Mouse (Mus musculus): Measurements from ENCODE around the gene Crhr1. TPM values are rescaled to one million over a fixed set of nuclear protein-coding genes. Genes with fewer than 3 reads are reported as not detected.
A peak's percentile ranks its signal among the peaks of the same experiment; 100 is the strongest.

Crhr1 gene
- total RNA-seq (2014; rRNA removed) (16.7 and 23.3 TPM in 2 replicates), polyA plus RNA-seq (2015; fragmentation: Nextera tagmentation; extraction: Ambion mirVana) (6.4 and 6.9 TPM in 2 replicates)

- under 1% methylated on average over 69 of the region's 80 CpGs for WGBS
- DNase-seq (peak; percentile 61), ATAC-seq (peak; percentile 78)
- Histone ChIP-seq H3K27ac (ENCODE audit: low read depth, low read length) (peak within 1 kb of the TSS; percentile 57; the same call in 1 of the 2 replicates), H3K27me3 (ENCODE audit: insufficient read depth, low read length) (peaks cover 16% of the 10 kb centered on the region), H3K4me1 (ENCODE audit: insufficient read depth) (0 out of 2 replicates have a peak, but pooled peaks cover 4% of the 10 kb centered on the region), H3K4me2 (ENCODE audit: low read depth) (peak within 1 kb of the TSS; percentile 94), H3K4me3 (ENCODE audit: low read depth, low read length) (peak within 1 kb of the TSS; percentile 62), H3K36me3 (ENCODE audit: insufficient read depth) (no peaks in the 10 kb centered on the region), H3K9me3 (ENCODE audit: low read length) (no peaks in the 10 kb centered on the region), H3K9ac (peak within 1 kb of the TSS; percentile 76)
- no peak for TF ChIP-seq CTCF (IDR thresholded peaks at IDR 0.05; ENCODE audit: low read depth)
Observed at GRCm38 (mm10) chr11:104132580-104133441, at the start of gene Crhr1. Crhr1 (plus strand) TSS chr11:104132855.

GRCm38 (mm10) chr11:104083248-104083647, 49.4 kb upstream of the Crhr1 start:
- TF ChIP-seq CTCF (IDR thresholded peaks at IDR 0.05; ENCODE audit: low read depth) = no peak
- no peak for ATAC-seq
- no peaks in the 10 kb centered on the region for H3K4me1 ChIP-seq (ENCODE audit: insufficient read depth)
- H3K36me3 ChIP-seq (ENCODE audit: insufficient read depth) = no peaks in the 10 kb centered on the region
- DNase-seq = no peak
- H3K9ac ChIP-seq = no peak overlapping the region
- H3K9me3 ChIP-seq (ENCODE audit: low read length) = no peaks in the 10 kb centered on the region
- no peaks in the 10 kb centered on the region for H3K27me3 ChIP-seq (ENCODE audit: insufficient read depth, low read length)
- H3K4me2 ChIP-seq (ENCODE audit: low read depth) = no peak overlapping the region
- no peak overlapping the region for H3K27ac ChIP-seq (ENCODE audit: low read depth, low read length)
- 72% methylated on average over 7 of the region's 7 CpGs for WGBS
- H3K4me3 ChIP-seq (ENCODE audit: low read depth, low read length) = no peak overlapping the region

- no peaks in the 10 kb centered on the region for H3K4me1 ChIP-seq (ENCODE audit: insufficient read depth)
- H3K27ac ChIP-seq (ENCODE audit: low read depth, low read length) = no peak overlapping the region
- ATAC-seq = no peak
Observed at GRCm38 (mm10) chr11:104083716-104084115, 48.9 kb upstream of the Crhr1 start.

GRCm38 (mm10) chr11:104088519-104088918, 44.1 kb upstream of the Crhr1 start:
- peak; percentile 46 for DNase-seq

More at GRCm38 (mm10) chr11:104083716-104084115, 48.9 kb upstream of the Crhr1 start:
- 66% methylated on average over 6 of the region's 6 CpGs for WGBS
- DNase-seq = no peak
- no peak for TF ChIP-seq CTCF (IDR thresholded peaks at IDR 0.05; ENCODE audit: low read depth)
- H3K36me3 ChIP-seq (ENCODE audit: insufficient read depth) = no peaks in the 10 kb centered on the region
- H3K27me3 ChIP-seq (ENCODE audit: insufficient read depth, low read length) = no peaks in the 10 kb centered on the region
- H3K4me3 ChIP-seq (ENCODE audit: low read depth, low read length) = no peak overlapping the region
- no peak overlapping the region for H3K4me2 ChIP-seq (ENCODE audit: low read depth)
- no peak overlapping the region for H3K9ac ChIP-seq
- no peaks in the 10 kb centered on the region for H3K9me3 ChIP-seq (ENCODE audit: low read length)

GRCm38 (mm10) chr11:104090769-104091168, 41.9 kb upstream of the Crhr1 start:
- TF ChIP-seq CTCF (IDR thresholded peaks at IDR 0.05; ENCODE audit: low read depth) = no peak
- H3K27ac ChIP-seq (ENCODE audit: low read depth, low read length) = no peak overlapping the region
- H3K27me3 ChIP-seq (ENCODE audit: insufficient read depth, low read length) = no peaks in the 10 kb centered on the region
- no peak overlapping the region for H3K4me3 ChIP-seq (ENCODE audit: low read depth, low read length)
- ATAC-seq (no peak), DNase-seq (no peak)
- H3K9me3 ChIP-seq (ENCODE audit: low read length) = no peaks in the 10 kb centered on the region
- H3K36me3 ChIP-seq (ENCODE audit: insufficient read depth) = no peaks in the 10 kb centered on the region
- no peaks in the 10 kb centered on the region for H3K4me1 ChIP-seq (ENCODE audit: insufficient read depth)
- no peak overlapping the region for H3K9ac ChIP-seq
- no peak overlapping the region for H3K4me2 ChIP-seq (ENCODE audit: low read depth)

More at GRCm38 (mm10) chr11:104088519-104088918, 44.1 kb upstream of the Crhr1 start:
- no peak overlapping the region for H3K4me3 ChIP-seq (ENCODE audit: low read depth, low read length)
- H3K9ac ChIP-seq = no peak overlapping the region
- WGBS = 30% methylated on average over 10 of the region's 10 CpGs
- 0 out of 2 replicates have a peak overlapping the region, but pooled peaks have one; percentile 50 for H3K27ac ChIP-seq (ENCODE audit: low read depth, low read length)
- no peaks in the 10 kb centered on the region for H3K9me3 ChIP-seq (ENCODE audit: low read length)
- peak; percentile 90 for ATAC-seq
- H3K4me2 ChIP-seq (ENCODE audit: low read depth) = no peak overlapping the region
- no peaks in the 10 kb centered on the region for H3K27me3 ChIP-seq (ENCODE audit: insufficient read depth, low read length)
- no peaks in the 10 kb centered on the region for H3K4me1 ChIP-seq (ENCODE audit: insufficient read depth)
- TF ChIP-seq CTCF (IDR thresholded peaks at IDR 0.05; ENCODE audit: low read depth) = no peak
- no peaks in the 10 kb centered on the region for H3K36me3 ChIP-seq (ENCODE audit: insufficient read depth)

- ATAC-seq (no peak), DNase-seq (no peak)
- 62% methylated on average over 3 of the region's 3 CpGs for WGBS
- no peak for TF ChIP-seq CTCF (IDR thresholded peaks at IDR 0.05; ENCODE audit: low read depth)
- no peak overlapping the region for H3K27ac ChIP-seq (ENCODE audit: low read depth, low read length)
- H3K36me3 ChIP-seq (ENCODE audit: insufficient read depth) = no peaks in the 10 kb centered on the region
- no peaks in the 10 kb centered on the region for H3K4me1 ChIP-seq (ENCODE audit: insufficient read depth)
- H3K4me2 ChIP-seq (ENCODE audit: low read depth) = no peak overlapping the region
- H3K27me3 ChIP-seq (ENCODE audit: insufficient read depth, low read length) = no peaks in the 10 kb centered on the region
- no peak overlapping the region for H3K4me3 ChIP-seq (ENCODE audit: low read depth, low read length)
- H3K9me3 ChIP-seq (ENCODE audit: low read length) = no peaks in the 10 kb centered on the region
- no peak overlapping the region for H3K9ac ChIP-seq
Observed at GRCm38 (mm10) chr11:104095151-104095550, 37.5 kb upstream of the Crhr1 start.

DNA sequence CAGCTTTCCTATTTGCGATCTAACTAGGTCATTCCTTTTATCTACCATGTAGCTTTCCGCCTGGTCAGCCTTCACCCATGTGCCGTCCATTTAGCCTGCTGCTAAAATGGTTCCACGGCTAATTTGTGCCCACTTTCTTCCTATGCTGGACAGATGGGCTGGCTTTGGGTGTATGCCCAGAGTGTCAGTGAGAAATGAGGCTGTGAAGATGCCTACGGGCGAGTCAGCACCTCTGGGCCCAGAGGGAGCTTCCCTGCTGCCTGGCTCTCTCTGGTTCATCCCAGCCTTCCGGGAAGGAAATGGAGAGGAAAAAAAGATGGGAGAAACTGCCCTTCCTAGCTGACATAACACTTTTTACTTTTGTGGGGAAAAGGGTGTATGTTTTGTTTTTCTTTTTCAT, 36.1 kb upstream of the Crhr1 start:
- DNase-seq (no peak), ATAC-seq (no peak)
- no peaks in the 10 kb centered on the region for H3K4me1 ChIP-seq (ENCODE audit: insufficient read depth)
- TF ChIP-seq CTCF (IDR thresholded peaks at IDR 0.05; ENCODE audit: low read depth) = no peak
- no peak overlapping the region for H3K27ac ChIP-seq (ENCODE audit: low read depth, low read length)
- H3K9ac ChIP-seq = no peak overlapping the region
- no peaks in the 10 kb centered on the region for H3K27me3 ChIP-seq (ENCODE audit: insufficient read depth, low read length)
- no peaks in the 10 kb centered on the region for H3K9me3 ChIP-seq (ENCODE audit: low read length)
- no peak overlapping the region for H3K4me2 ChIP-seq (ENCODE audit: low read depth)
- 69% methylated on average over 7 of the region's 7 CpGs for WGBS
- H3K4me3 ChIP-seq (ENCODE audit: low read depth, low read length) = no peak overlapping the region
- no peaks in the 10 kb centered on the region for H3K36me3 ChIP-seq (ENCODE audit: insufficient read depth)

Measured in forebrain, postnatal 0 days (tissue).